Mouse (Mus musculus) lung, adult 18-20 months (tissue): ENCODE results near the gene H2al1c.
"Not testable (repeated sequence)": the region's sequence is repeated elsewhere in the genome, so short reads cannot be mapped to it uniquely, and the experiment has no call there.

ENCODE experiments used
- DNase-seq, 2 experiments: peaks; one replicate each; pipeline ENCODE4 v3.0.0; 2022; ENCODE audit warnings: mixed read lengths in 2 of 2

Gene H2al1c

DNA sequence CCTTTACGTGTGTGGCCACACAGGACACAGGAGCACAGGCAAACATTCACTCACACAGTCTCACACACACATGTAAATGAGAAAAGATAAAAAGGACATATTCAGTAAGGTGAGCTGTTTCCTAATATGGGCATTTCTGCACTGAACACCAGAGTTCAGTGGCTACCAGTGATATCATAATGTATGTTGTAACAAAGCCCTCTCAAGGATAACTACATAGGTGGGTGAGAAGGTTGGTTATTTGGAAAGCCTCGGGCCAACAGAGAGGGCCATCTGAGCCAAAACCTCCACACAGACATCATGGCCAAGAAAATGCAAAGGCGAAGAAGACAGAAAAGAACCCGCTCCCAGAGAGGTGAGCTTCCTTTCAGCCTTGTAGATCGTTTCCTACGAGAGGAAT is at the start of gene H2al1c:
H2al1c (plus strand) TSS at position 301 of the 400 bp plus-strand sequence.
- not testable (repeated sequence) for DNase-seq

DNA sequence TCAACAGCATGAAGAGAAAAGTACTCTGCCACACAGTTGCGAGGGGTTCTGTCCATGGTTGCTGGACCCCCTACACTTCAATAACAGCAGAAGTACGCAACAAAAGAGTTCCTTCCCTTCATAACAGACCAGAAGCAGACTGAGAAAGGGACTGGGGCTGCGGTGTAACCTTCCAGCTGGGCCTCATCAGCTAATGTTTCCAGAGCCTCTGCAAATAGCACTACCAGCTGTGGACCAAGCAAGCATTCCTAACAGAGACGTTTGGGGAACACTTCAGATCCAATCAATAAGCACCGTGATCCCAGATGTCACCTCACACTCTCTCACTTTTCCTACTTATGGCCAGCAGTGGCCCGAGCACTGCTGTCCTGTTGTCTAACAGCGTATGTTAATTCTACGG is 40.5 kb upstream of the H2al1c start:
- DNase-seq: no peak

DNA sequence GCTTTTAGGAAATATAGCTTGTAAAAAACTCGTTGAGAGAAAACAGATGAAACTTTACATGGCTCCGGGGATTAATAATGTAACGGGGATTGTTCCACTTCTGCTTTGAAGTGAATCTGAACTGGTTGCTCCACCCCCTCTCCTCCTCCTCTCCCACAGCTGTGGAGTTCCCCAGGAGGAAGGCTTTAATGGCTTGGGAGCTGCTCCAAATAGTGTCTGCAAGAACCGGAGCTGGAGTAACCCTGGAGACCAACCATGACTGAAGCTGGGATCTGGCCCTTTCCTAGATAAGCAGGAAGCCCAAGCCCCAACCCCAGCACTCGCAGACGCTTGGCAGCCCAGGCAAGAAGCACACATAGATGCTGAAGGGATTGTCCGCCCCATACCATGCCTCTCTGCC is 37.7 kb upstream of the H2al1c start:
- DNase-seq: peak; percentile 5 to 15

DNA sequence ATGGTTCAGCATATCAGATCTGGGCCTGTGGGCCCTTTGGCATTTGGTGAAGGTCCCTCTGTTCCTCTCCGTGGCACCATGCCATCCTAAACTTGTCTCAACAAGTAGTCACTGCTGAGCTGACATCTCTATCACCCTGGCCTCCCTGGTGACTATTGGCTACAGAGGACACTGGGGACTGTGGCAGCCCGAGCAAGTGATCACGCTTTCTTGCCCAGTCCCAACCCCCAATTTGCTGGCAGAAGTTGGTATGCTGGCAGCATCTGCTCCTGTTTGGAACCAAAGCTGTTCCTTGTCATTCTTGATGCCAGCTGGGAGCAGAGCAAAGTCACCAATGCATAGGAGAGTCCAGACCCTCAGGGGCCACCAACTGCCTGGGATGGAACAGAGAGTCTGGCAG is 36.4 kb upstream of the H2al1c start:
- DNase-seq: no peak

DNA sequence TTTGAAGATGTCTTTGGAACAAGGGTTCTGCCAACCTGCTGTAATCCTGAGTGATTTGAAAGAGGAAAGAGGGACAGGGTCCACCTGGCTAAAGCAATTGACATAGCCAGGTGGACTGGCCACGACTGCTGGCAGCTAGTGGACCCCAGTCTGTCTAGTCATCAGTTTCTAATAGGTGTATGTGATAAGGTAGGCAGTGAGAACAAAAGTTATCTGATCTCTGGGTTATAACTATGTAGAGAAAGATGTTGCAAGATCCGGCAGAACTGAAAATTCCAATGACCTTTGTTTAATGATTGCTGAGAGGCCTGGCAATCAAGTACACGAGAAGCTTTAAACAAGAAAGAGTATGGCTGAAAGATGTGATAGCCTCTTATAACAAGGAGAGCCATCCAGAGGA is 32.3 kb upstream of the H2al1c start:
- DNase-seq: no peak

- DNase-seq: no peak
Measured at GRCm38 (mm10) chrX:11277083-11277482, 28.4 kb upstream of the H2al1c start.

- no peak for DNase-seq
Measured at GRCm38 (mm10) chrX:11280741-11281140, 24.7 kb upstream of the H2al1c start.

GRCm38 (mm10) chrX:11288306-11288882 is 17.1 kb upstream of the H2al1c start:
- DNase-seq: peak; percentile 20 to 49

DNA sequence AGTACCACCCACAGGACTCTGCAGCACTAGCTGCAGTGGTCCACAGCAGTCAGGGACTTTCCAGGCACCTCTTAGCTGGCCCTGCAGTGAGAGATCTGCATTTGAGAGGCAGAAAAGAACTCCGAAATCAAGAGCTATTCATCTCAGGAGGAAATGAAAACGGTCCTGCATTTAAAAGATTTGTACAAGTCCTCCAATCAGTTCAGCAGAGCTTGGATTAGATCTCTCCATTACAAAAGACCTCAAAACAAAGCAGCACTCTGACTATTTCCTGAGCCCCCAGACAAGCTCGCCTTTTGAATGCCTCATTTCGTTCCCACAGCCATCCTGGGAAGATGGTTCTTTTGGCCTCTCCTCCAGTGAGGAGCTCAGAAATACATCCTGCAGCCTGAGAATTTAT is 16.2 kb upstream of the H2al1c start:
- no peak for DNase-seq

DNA sequence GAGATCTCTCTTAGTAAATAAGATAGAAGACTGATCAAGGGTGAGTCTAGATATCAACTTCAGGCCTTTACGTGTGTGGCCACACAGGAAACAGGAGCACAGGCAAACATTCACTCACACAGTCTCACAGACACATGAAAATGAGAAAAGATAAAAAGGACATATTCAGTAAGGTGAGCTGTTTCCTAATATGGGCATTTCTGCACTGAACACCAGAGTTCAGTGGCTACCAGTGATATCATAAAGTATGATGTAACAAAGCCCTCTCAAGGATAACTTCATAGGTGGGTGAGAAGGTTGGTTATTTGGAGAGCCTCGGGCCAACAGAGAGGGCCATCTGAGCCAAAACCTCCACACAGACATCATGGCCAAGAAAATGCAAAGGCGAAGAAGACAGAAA is 6.5 kb upstream of the H2al1c start, which contains the start of gene H2al1a:
H2al1a (plus strand) TSS at position 301 of the 400 bp plus-strand sequence.
- DNase-seq: not testable (repeated sequence)

- not testable (repeated sequence) for DNase-seq
Measured at GRCm38 (mm10) chrX:11302132-11302531, 3.3 kb upstream of the H2al1c start, which contains the start of gene H2al1b. Gene H2al1b (plus strand): TSS chrX:11302432.

- DNase-seq: not testable (repeated sequence)
Measured at GRCm38 (mm10) chrX:11308524-11308923, 3.1 kb downstream of the H2al1c start, which contains the start of gene H2al1d. Gene H2al1d (plus strand): TSS chrX:11308824.

DNA sequence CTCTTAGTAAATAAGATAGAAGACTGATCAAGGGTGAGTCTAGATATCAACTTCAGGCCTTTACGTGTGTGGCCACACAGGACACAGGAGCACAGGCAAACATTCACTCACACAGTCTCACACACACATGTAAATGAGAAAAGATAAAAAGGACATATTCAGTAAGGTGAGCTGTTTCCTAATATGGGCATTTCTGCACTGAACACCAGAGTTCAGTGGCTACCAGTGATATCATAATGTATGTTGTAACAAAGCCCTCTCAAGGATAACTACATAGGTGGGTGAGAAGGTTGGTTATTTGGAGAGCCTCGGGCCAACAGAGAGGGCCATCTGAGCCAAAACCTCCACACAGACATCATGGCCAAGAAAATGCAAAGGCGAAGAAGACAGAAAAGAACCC is 6.2 kb downstream of the H2al1c start, which contains the start of gene H2al1e:
H2al1e (plus strand) TSS at position 301 of the 400 bp plus-strand sequence.
- not testable (repeated sequence) for DNase-seq

- not testable (repeated sequence) for DNase-seq
Measured at GRCm38 (mm10) chrX:11314858-11315257, 9.4 kb downstream of the H2al1c start, which contains the start of gene H2al1f. Gene H2al1f (plus strand): TSS chrX:11315158.

DNA sequence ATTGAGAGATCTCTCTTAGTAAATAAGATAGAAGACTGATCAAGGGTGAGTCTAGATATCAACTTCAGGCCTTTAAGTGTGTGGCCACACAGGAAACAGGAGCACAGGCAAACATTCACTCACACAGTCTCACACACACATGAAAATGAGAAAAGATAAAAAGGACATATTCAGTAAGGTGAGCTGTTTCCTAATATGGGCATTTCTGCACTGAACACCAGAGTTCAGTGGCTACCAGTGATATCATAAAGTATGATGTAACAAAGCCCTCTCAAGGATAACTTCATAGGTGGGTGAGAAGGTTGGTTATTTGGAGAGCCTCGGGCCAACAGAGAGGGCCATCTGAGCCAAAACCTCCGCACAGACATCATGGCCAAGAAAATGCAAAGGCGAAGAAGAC is 12.5 kb downstream of the H2al1c start, which contains the start of gene H2al1g:
H2al1g (plus strand) TSS at position 301 of the 400 bp plus-strand sequence.
- not testable (repeated sequence) for DNase-seq

GRCm38 (mm10) chrX:11321192-11321591 is 15.7 kb downstream of the H2al1c start, which contains the start of gene H2al1h:
Gene H2al1h (plus strand): TSS chrX:11321492.
- DNase-seq: not testable (repeated sequence)

GRCm38 (mm10) chrX:11324359-11324758 is 18.9 kb downstream of the H2al1c start, which contains the start of gene H2al1i:
Gene H2al1i (plus strand): TSS chrX:11324659.
- DNase-seq: not testable (repeated sequence)

DNA sequence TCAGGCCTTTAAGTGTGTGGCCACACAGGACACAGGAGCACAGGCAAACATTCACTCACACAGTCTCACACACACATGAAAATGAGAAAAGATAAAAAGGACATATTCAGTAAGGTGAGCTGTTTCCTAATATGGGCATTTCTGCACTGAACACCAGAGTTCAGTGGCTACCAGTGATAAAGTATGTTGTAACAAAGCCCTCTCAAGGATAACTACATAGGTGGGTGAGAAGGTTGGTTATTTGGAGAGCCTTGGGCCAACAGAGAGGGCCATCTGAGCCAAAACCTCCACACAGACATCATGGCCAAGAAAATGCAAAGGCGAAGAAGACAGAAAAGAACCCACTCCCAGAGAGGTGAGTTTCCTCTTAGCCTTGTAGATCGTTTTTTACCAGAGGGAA is 22.1 kb downstream of the H2al1c start, which contains the start of gene H2al1j:
H2al1j (plus strand) TSS at position 301 of the 400 bp plus-strand sequence.
- DNase-seq: not testable (repeated sequence)

GRCm38 (mm10) chrX:11345762-11346161 is 40.3 kb downstream of the H2al1c start:
- DNase-seq: peak in 1 of 2 experiments; percentile 10

- DNase-seq: no peak
Measured at GRCm38 (mm10) chrX:11346756-11347155, 41.3 kb downstream of the H2al1c start.
